Mouse (Mus musculus) gastrocnemius, adult 18-20 months (tissue): ENCODE results near the gene U2af1l4. TPM values are rescaled to one million over a fixed set of nuclear protein-coding genes. Genes with fewer than 3 reads are reported as not detected.

Experiments
- DNase-seq: peaks from one replicate; pipeline ENCODE4 v3.0.0; 2021; ENCODE audit warnings: low spot score
- total RNA-seq, 2 experiments: library from RNA; stranded (reverse); gene quantifications; 2 replicates each; pipeline ENCODE4 v1.2.3; 2021

U2af1l4 gene
- total RNA-seq, 2 experiments from 2014 or later = 50.9 to 53.6 TPM

DNA sequence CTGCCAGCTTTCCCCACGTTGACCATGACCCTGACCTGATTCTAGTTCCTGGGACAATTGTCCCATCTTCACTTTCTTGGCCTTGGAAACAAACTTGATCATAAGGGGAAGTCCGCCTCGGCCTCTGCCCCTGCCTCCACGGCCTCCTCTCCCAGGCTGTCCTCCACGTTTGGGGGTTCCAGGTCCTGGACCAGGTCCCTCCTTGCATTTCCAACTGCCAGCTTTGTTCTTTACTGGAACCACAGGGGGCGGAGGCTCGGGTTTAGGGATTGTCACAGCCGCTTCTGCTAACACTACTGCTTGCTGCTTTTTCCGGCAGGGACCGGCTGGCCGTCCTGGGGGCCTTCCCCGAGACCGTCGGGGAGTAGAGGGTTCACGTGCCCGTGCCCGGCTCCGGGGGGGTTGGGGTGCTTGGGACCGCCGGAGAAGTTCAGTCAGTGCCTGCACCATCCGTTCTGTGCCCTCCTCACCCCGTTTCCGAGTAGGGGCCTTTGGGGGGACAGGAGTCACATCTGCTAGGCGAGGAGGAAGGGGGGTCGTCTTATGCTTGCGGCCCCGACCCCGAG, 23.4 kb downstream of the U2af1l4 start:
- no peak for DNase-seq

GRCm38 (mm10) chr7:30587842-30588667, 25.0 kb downstream of the U2af1l4 start:
- peak; percentile 40 for DNase-seq

- DNase-seq = peak; percentile 97
These were observed 25.8 kb downstream of the U2af1l4 start, which contains the start of gene Kmt2b for GRCm38 (mm10) chr7:30588676-30589434. Gene Kmt2b, minus strand, starts transcription at chr7:30588726.

- DNase-seq = peak; percentile 85
These were observed 26.6 kb downstream of the U2af1l4 start for GRCm38 (mm10) chr7:30589435-30590301.

GRCm38 (mm10) chr7:30590927-30591604, 28.0 kb downstream of the U2af1l4 start:
- no peak for DNase-seq

DNA sequence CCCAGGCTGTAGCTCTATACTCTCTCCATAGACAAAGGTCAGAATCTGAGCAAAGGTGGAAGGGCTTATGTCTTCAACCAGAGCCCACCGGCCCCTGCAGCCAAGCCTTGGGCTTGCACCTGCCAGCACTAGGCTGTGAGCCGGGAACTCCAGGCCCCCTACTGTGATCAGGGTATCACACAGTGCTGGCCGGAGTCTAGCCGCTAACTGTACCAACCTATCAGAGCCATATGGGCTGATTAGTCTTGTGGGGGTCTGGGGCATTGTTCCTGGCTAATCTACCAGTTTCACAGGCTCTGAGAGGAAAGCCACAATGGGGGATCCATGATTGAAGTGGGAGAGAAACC, 28.5 kb downstream of the U2af1l4 start:
- no peak for DNase-seq

DNA sequence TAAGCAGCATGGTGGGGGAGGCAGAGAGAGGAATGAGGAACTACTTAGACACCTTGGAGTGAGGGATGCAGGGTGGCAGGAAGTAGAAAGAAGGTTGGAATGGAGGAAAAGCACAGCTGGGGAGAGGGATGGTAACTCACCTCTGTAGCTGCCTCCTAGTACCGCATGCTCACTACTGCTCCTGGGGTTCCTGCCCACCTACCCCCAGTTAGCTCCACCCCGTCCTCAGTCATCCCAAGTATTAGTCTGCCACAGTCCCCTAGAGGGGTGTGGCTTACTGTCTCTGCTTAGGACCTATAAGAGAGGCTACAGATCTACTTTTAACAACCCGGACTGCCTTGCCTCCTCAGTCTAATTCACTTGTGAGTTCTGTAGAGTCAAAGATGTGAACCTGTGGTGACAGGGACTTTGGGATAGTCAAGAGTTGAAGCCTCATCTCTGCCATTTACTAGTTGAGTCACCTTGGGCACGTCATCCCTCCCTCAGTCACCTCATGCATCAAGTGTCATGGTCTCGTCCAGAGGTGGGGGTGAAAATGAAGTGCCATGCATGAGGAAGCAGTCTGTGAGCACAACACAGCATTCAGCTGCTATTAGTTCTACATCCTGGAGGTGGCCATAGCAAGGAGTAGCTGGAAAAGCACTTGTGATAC, 29.8 kb downstream of the U2af1l4 start:
- DNase-seq = no peak

DNA sequence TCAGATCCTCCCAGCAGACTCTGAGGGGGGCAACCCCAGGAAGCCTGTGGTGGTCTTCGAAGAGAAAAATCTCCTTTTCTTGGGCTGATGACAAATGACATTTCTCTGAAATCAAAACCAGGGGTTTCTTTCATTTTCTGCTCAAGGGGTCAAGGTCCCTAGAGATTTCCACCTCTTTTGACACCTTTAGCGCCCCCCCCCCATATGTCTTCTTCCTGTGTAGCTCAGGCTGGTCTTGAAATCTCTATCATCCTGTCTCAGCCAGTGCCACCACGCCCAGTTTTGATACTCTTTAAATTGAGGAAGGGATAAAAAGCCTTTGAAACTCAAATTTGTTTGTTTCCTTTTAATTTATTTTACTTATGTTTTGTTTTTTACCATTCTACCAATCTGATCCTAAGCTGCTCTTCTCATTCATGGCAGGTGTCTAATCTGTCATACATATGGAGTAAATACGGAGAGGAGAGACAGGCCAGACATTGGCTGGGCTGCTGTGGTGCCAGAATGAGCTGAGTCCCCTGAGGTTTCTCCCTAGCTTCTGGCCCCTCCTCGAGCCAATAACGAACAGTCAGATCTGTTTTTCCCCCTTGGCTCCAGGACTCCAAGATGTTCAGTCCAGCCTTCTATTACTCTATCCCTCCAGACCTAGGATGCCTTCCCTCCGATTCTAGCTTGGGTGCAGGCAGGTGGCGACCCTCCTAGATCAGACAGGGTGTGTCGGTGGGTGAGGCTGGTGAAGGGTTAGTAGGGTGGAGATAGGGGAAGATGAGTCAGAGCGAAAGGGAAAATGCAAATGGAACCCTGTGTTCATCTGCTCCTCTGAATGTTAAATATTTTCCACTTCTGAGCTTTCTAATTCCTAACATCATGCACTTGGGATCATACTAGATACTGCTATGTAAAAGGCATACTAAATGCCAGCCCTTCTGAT, 30.7 kb downstream of the U2af1l4 start:
- DNase-seq = no peak

DNA sequence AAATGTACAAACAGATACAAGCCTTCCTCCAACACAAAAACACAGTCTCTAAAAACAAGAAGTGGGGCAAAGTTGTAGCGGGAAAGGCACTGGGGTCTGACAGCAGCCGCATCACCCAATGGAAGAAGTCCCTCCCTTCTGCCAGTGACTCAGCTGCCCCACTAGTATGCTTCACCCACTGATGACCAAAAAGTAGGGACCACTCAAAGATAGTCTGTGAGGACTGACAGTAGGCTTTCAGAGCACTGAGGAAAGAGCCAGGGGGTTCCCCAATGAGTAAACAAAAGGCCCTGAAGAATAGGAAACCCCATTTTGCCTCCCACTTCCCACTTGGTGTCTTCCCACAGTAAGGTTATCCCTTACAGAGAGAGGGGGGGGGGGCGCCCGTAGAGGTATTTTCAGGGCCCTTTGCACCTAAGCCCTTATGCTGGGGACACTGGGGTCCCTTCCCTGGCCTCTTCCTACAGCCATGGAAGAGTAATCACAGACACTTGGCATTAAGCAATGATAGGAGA, 31.5 kb downstream of the U2af1l4 start:
- DNase-seq = no peak

DNA sequence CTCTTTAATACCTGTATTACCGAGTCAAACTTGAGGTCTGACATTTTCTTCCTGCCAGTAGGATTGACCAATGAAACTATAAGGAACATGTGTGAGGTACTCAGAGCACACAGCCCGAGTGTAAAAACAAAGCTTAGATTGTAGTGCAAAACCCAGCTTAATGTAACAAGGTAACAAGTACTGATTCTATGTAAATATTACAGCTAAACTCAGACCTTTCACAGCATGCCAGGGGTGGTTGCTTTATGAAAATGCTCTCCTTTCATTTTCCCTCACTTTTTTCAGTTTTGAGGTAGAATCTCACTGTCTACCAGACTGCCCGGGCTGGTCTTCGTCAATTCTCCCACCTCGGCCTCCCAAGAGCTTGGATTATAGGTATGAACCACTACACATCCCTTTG, 33.0 kb downstream of the U2af1l4 start:
- DNase-seq = no peak

DNA sequence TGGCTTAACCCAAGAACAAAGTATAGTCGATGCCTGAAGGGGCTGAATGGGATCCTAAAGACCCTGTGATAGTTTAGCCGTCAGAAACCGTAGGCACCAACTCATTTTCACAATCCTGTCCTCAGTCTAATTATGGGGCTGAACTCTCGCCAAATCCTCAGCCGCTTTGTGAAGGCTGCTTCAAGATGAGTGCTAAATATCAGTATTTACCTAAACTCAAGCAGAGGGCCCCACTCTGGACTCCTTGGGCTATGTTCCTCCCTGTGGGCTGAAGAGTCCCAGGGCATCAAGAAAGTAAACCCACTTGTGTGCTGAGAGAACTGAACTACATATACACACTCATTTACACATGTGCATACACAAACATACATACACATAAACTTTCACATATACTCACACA, 33.7 kb downstream of the U2af1l4 start:
- no peak for DNase-seq

- DNase-seq = no peak
These were observed 35.7 kb downstream of the U2af1l4 start, which contains the start of gene Zbtb32 for GRCm38 (mm10) chr7:30598786-30599185. Gene Zbtb32, minus strand, starts transcription at chr7:30598909.

GRCm38 (mm10) chr7:30599933-30600353, 36.8 kb downstream of the U2af1l4 start:
- DNase-seq = peak; percentile 79

- no peak for DNase-seq
These were observed 37.5 kb downstream of the U2af1l4 start for GRCm38 (mm10) chr7:30600651-30601050.

- no peak for DNase-seq
These were observed 39.5 kb downstream of the U2af1l4 start for GRCm38 (mm10) chr7:30602583-30602982.

DNA sequence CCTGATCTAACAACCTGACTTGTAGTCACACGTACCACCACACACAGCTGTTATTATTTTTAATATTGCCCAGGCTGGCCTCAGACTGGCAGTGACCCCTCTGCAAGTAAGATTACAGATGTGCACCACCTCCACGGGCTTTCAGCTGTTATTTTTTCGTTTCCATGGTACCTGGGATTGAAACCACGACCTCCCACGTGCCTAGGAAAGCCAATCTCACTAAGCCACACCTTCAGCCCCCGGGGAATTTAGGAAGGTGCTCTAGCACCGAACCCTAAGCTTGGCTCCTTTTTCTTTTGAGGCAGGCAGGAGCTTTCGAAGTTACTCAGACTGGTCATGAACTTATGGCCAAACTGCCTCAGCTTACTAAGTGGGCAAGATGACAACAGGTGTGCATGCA, 41.3 kb downstream of the U2af1l4 start:
- DNase-seq = no peak

- DNase-seq = no peak
These were observed 41.8 kb downstream of the U2af1l4 start for GRCm38 (mm10) chr7:30604944-30605343.

DNA sequence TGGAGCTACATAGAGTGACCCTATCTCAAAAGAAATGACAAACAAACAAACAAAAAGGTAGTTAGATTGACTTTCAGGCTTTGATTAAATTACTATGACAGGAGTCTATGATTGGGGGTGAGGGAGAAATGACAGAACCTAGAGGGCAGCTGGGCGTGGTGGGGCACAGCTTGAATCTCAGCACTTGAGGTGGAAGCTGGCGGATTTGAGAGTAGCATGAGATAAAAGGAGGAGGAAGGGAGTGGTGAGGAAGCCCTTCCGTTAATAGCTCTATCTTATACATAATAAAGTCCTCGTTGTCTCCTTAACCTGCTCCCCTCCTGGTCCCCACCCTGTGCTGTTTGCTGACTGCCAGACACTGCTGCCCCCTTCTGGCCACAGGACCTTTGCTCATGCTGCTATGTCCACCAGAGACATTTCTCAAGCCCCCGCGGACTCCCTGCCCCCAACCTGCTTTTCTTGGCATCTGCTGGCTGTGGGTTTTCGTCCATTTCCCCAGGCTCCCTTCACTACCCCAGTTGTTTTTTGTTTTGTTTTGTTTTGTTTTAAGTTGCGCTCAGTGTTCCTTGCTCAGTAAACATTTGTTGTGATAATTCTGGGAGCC, 44.7 kb downstream of the U2af1l4 start:
- DNase-seq = no peak
